Mouse (Mus musculus) bone marrow macrophage, adult 2 months (primary cell): ENCODE data around the gene Elfn1.

Experiments used
- CTCF ChIP-seq: IDR thresholded peaks from 2 replicates; pipeline ENCODE4 v1.5.1; 2012; ENCODE audit warnings: low read depth, mild to moderate bottlenecking, low read length, moderate library complexity
- POLR2A ChIP-seq: IDR thresholded peaks from 2 replicates; pipeline ENCODE4 v1.6.1; 2012; ENCODE audit warnings: mild to moderate bottlenecking, low read depth, low read length, borderline replicate concordance

DNA sequence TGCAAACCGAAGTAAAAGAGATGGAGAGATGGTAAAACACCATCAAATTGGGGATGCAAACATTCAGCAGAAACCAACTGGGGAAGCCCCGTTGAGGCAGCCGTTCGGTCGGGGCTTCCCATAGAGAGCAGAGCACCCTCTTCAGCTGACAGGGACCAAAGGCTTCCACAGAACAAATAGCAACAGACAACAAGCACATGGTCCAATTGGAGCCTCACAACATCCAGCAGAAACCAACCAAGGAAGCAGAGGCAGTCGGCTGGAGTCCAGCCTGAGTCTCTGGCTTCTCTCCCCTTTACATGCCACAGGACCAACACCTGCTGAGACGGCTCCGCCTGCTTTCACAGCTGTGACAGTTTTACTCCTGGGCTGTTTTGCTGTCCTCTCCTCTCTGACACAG is 69.7 kb downstream of the Elfn1 start:
- no peak for TF ChIP-seq CTCF
- TF ChIP-seq POLR2A, result no peak
